Mouse (Mus musculus): ENCODE measurements around the gene Irx4.

Gene Irx4

GRCm38 (mm10) chr13:73260354-73261035, at the start of gene Irx4:
TSS of gene Irx4 (plus strand) at chr13:73260479.
- DNase-seq (ENCODE audit: low spot score): no peak

GRCm38 (mm10) chr13:73214301-73214700, 46.0 kb upstream of the Irx4 start:
- no peak for DNase-seq (ENCODE audit: low spot score)

- DNase-seq (ENCODE audit: low spot score): no peak
These were observed 23.8 kb upstream of the Irx4 start for GRCm38 (mm10) chr13:73236461-73236860.

- no peak for DNase-seq (ENCODE audit: low spot score)
These were observed 21.0 kb upstream of the Irx4 start for GRCm38 (mm10) chr13:73239191-73239746.

GRCm38 (mm10) chr13:73242556-73242955, 17.7 kb upstream of the Irx4 start:
- DNase-seq (ENCODE audit: low spot score): no peak

GRCm38 (mm10) chr13:73246961-73247360, 13.3 kb upstream of the Irx4 start:
- no peak for DNase-seq (ENCODE audit: low spot score)

- DNase-seq (ENCODE audit: low spot score): no peak
These were observed 9.1 kb upstream of the Irx4 start for GRCm38 (mm10) chr13:73251222-73251621.

GRCm38 (mm10) chr13:73252022-73252421, 8.3 kb upstream of the Irx4 start:
- DNase-seq (ENCODE audit: low spot score): no peak

GRCm38 (mm10) chr13:73258415-73258814, 1.9 kb upstream of the Irx4 start:
- DNase-seq (ENCODE audit: low spot score): no peak

GRCm38 (mm10) chr13:73259577-73260353, 514 bp upstream of the Irx4 start:
- no peak for DNase-seq (ENCODE audit: low spot score)

- DNase-seq (ENCODE audit: low spot score): no peak
These were observed 904 bp downstream of the Irx4 start for GRCm38 (mm10) chr13:73261036-73261730.

- no peak for DNase-seq (ENCODE audit: low spot score)
These were observed 1.6 kb downstream of the Irx4 start for GRCm38 (mm10) chr13:73261881-73262280.

- no peak for DNase-seq (ENCODE audit: low spot score)
These were observed 2.3 kb downstream of the Irx4 start for GRCm38 (mm10) chr13:73262336-73263127.

GRCm38 (mm10) chr13:73263128-73263971, 3.1 kb downstream of the Irx4 start:
- no peak for DNase-seq (ENCODE audit: low spot score)

GRCm38 (mm10) chr13:73264166-73264735, 4.0 kb downstream of the Irx4 start:
- DNase-seq (ENCODE audit: low spot score): no peak

GRCm38 (mm10) chr13:73264831-73265230, 4.6 kb downstream of the Irx4 start:
- DNase-seq (ENCODE audit: low spot score): no peak

- DNase-seq (ENCODE audit: low spot score): no peak
These were observed 5.2 kb downstream of the Irx4 start for GRCm38 (mm10) chr13:73265442-73265841.

- no peak for DNase-seq (ENCODE audit: low spot score)
These were observed 7.3 kb downstream of the Irx4 start for GRCm38 (mm10) chr13:73267551-73267950.

- no peak for DNase-seq (ENCODE audit: low spot score)
These were observed 8.4 kb downstream of the Irx4 start for GRCm38 (mm10) chr13:73268702-73269101.

GRCm38 (mm10) chr13:73269251-73269650, 9.0 kb downstream of the Irx4 start:
- no peak for DNase-seq (ENCODE audit: low spot score)
